Mouse (Mus musculus): ENCODE measurements around the gene Tk2.

The Tk2 gene

GRCm38 (mm10) chr8:104219806-104220205, 28.6 kb downstream of the Tk2 start:
- peak; percentile 69 to 72 for DNase-seq (ENCODE audit: low spot score in 2 of 2)

DNA sequence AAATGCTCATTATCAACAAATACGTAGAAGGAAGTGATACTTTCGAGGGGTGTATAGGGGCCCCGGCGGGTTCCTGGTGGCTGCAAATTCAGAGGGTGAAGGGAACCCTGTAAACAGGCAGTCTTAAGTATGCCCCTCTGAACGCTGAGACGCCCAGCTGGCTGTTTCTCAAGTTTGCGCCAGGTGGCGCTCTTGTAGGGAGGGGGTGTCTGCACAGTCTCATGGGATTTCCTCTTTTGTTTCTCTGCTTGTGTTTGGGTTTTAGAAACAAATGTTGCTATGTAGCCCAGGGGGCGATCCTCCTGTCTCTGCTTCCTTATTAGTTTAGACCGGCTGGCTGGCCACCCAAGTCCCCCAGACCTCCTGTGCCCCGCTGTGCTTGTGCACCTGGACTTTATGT, 29.3 kb downstream of the Tk2 start:
- DNase-seq (ENCODE audit: low spot score in 2 of 2) = peak; percentile 18 to 35

- no peak for DNase-seq (ENCODE audit: low spot score in 2 of 2)
Measured at GRCm38 (mm10) chr8:104217601-104218000, 30.8 kb downstream of the Tk2 start.

DNA sequence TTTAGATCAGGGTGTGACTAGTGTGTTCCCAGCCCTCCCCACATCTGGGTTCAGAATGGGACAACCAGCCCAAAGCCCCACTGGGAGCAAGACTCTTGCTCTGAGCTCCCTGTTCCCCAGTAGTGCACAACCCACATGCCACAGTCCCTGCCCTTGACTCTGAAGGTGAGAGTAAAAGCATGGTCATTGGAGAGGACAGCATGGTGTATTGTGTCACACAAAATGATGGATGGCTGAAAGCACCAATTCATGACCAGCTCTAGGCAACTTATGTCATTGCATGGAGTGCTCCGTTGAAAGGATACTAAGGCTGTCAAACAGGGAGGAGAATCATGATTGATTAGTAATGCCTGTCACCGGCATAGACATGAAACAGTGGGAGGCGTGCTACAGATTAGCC, 43.1 kb downstream of the Tk2 start:
- DNase-seq (ENCODE audit: low spot score in 2 of 2) = no peak

- no peak for DNase-seq (ENCODE audit: low spot score in 2 of 2)
Measured at GRCm38 (mm10) chr8:104202320-104202719, 46.0 kb downstream of the Tk2 start.

- no peak for DNase-seq (ENCODE audit: low spot score in 2 of 2)
Measured at GRCm38 (mm10) chr8:104201622-104202021, 46.7 kb downstream of the Tk2 start.

DNA sequence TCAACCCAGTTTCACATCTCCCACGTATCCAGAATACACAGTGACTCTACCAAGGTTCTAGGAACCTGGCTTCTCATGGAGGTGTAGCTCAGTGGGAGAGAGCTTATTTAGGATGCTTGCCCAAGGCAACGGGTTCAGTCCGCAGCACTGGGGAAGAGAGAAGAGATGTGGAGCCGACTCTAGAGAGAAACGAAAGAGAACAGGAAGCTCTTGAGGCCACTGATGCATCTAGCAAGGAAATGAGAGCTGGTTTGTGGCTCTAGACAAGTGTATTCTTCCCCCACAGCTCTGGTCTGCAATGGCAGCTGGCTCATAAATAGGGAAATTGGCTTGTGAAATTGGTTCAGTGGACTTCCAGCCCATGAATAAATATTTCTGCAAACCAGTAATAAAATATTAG, 48.6 kb downstream of the Tk2 start:
- DNase-seq (ENCODE audit: low spot score in 2 of 2) = no peak

DNA sequence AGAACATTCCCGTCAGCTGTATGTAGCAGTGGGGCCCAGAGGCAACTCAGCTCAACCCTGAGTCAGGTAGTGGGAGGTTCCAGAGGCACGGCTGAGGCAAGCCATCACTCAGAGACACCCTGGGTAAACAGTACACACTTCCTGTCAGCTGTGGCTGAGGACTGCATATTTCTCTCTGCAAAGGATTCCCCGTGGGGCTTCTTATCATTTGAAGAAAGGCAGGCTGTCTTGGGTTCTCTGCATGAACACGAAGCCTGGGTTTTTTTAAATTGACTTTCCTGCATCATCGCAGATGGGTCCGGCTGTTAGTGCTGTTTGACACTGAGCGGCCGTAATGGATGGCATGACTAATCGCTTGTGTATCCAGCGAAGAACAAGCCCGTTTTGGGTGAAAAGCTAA, 56.9 kb downstream of the Tk2 start:
- DNase-seq (ENCODE audit: low spot score in 2 of 2) = no peak

- no peak for DNase-seq (ENCODE audit: low spot score in 2 of 2)
Measured at GRCm38 (mm10) chr8:104190777-104191468, 57.4 kb downstream of the Tk2 start.

DNA sequence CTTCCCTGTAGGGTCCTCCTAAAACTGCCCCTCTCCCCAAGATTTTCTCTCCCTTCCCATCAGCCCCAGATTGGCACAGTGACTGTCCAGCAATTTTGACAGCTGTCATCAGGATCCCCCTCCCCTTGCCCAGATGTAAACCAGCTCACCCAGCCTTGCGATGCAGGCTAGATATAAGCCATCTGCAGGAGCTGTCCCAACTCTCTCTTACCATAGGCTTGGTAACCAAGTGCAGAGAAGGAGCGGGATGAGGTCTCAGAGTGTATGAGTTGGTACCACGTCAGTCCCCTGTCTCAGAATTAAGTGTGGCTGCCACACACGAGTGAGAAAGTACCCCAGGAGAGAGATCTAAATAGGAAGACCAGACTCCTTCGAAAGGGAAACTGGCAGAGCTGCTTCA, 59.9 kb downstream of the Tk2 start:
- no peak for DNase-seq (ENCODE audit: low spot score in 2 of 2)

GRCm38 (mm10) chr8:104187622-104188021, 60.7 kb downstream of the Tk2 start:
- no peak for DNase-seq (ENCODE audit: low spot score in 2 of 2)

- DNase-seq (ENCODE audit: low spot score in 2 of 2) = no peak
Measured at GRCm38 (mm10) chr8:104186827-104187226, 61.5 kb downstream of the Tk2 start.

DNA sequence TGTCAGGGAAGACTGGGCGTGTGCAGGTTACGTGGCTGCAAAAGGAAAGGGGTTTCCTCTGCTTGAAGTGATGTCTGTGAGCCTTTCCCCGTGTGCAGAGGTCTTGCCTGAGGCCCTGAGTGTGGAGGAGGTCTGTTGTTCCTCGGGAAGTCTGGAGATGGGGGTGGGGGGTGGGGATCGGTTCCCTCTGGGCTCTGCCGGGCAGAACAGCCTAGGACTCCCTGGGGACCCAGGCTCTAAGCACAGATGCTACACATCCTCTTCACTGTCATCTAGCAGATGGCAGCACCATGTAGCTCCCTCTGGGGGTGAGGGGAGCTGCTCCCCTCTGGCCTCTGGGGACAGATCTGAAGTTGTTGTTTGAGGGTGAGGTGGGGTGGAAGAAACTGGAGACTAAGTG, 63.5 kb downstream of the Tk2 start:
- no peak for DNase-seq (ENCODE audit: low spot score in 2 of 2)

DNA sequence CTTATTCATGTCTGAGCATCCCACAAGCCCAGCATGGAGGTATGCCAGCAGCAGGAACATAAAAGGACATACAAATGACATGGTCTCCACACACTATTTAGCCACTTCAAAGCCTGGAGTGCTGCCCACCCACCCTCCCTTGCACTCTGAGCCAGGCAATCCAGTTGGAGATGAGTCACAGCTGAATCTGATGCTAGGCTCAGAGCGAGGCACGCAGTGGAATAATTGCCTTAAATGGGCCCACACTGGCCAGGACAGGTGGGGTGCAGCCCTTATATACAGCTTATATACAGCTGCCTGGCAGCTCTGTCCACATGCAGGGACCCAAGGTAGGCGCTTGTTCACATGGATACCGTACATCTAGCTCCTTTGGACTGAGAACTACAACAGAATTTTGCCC, 71.3 kb downstream of the Tk2 start:
- DNase-seq (ENCODE audit: low spot score in 2 of 2) = no peak
